Mouse (Mus musculus) midbrain, embryonic 16.5 days (tissue): ENCODE data around the gene Baz1b. TPM values are rescaled to one million over a fixed set of nuclear protein-coding genes. Genes with fewer than 3 reads are reported as not detected.

Experiments
- ATAC-seq: fragments of 200-750 bp; cut with Nextera tagmentation; 2 replicates; pipeline ENCODE4 v1.8.0; 2017; ENCODE audit warnings: moderate TSS enrichment
- H3K27ac ChIP-seq: fragments of 300-500 bp; sonication (generic); 2 replicates; pipeline ENCODE4 v1.5.1; 2014; ENCODE audit warnings: mild to moderate bottlenecking, low read length, mixed read lengths
- H3K27me3 ChIP-seq: fragments of 300-500 bp; sonication (generic); 2 replicates; pipeline ENCODE4 v1.6.1; 2014; ENCODE audit warnings: low read depth, low read length, mixed read lengths; ENCODE audit not compliant: control insufficient read depth, insufficient read depth
- H3K36me3 ChIP-seq: fragments of 300-500 bp; sonication (generic); 2 replicates; pipeline ENCODE4 v1.6.1; 2014; ENCODE audit warnings: mild to moderate bottlenecking, low read length, moderate library complexity, mixed read lengths; ENCODE audit not compliant: control insufficient read depth, insufficient read depth
- H3K4me1 ChIP-seq: fragments of 300-500 bp; sonication (generic); 2 replicates; pipeline ENCODE4 v1.6.1; 2014; ENCODE audit warnings: mild to moderate bottlenecking, low read length, mixed read lengths; ENCODE audit not compliant: control insufficient read depth, insufficient read depth
- H3K4me2 ChIP-seq: fragments of 300-500 bp; sonication (generic); 2 replicates; pipeline ENCODE4 v1.6.1; 2014; ENCODE audit warnings: mild to moderate bottlenecking, low read length, mixed read lengths
- H3K4me3 ChIP-seq: fragments of 300-500 bp; sonication (generic); 2 replicates; pipeline ENCODE4 v1.5.1; 2014; ENCODE audit warnings: low read depth, mild to moderate bottlenecking, low read length, moderate library complexity, mixed read lengths
- H3K9ac ChIP-seq: fragments of 300-500 bp; sonication (generic); 2 replicates; pipeline ENCODE4 v1.6.1; 2014; ENCODE audit warnings: low read depth, low read length, mixed read lengths
- H3K9me3 ChIP-seq: fragments of 300-500 bp; sonication (generic); replicated peaks from 2 replicates; pipeline ENCODE4 v1.6.1; 2014; ENCODE audit warnings: mild to moderate bottlenecking, low read length, mixed read lengths; ENCODE audit not compliant: control insufficient read depth, poor library complexity, severe bottlenecking
- WGBS: fragments of 180-500 bp; shearing (Covaris S2); extraction: QIAGEN DNeasy Blood & Tissue Kit; methylation state at CpG from one replicate; pipeline ENCODE4 v1.1.7; 2014; 5-methylcytosine and 5-hydroxymethylcytosine counted together
- microRNA-seq: library from miRNA; unstranded; fragments of <30 nt; microRNA quantifications from one replicate; pipeline ENCODE4, GENCODE M21; 2017
- polyA plus RNA-seq: library from polyadenylated mRNA; unstranded; fragments of >200 nt; fragmentation: Nextera tagmentation; extraction: Ambion mirVana; gene quantifications from 2 replicates; pipeline ENCODE4 v1.2.1, GENCODE M21; 2015

Baz1b gene
- polyA plus RNA-seq, 1 experiment from 2014 or later, result 19.5 TPM

DNA sequence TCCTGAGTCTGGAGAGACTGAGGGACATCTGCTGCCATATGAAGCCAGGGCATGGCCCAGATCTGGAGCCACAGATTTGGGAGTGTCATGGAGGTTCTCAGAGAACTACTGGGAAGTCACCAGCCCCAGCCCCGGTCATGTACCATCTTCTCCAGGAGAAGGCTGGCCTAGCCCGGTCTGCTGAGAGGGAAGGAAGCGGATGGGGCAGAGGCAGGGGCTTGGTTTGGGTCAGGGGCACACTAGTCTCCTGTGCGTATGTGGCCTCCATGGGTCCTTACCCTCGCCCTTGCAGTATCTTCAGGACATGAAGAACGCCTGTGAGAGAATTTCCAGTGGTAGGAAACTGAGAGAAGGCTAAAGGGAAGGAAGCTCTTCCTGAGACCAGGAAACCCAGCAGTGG, 103.6 kb downstream of the Baz1b start:
- no peaks in the 10 kb centered on the region for H3K36me3 ChIP-seq
- H3K9ac ChIP-seq, result no peak overlapping the region
- no peak for ATAC-seq
- H3K27ac ChIP-seq, result no peak overlapping the region
- H3K4me2 ChIP-seq, result no peak overlapping the region
- no peak overlapping the region for H3K4me3 ChIP-seq
- no peaks in the 10 kb centered on the region for H3K27me3 ChIP-seq
- H3K9me3 ChIP-seq, result no peaks in the 10 kb centered on the region
- no peaks in the 10 kb centered on the region for H3K4me1 ChIP-seq
- 78% methylated on average over 6 of the region's 6 CpGs for WGBS

DNA sequence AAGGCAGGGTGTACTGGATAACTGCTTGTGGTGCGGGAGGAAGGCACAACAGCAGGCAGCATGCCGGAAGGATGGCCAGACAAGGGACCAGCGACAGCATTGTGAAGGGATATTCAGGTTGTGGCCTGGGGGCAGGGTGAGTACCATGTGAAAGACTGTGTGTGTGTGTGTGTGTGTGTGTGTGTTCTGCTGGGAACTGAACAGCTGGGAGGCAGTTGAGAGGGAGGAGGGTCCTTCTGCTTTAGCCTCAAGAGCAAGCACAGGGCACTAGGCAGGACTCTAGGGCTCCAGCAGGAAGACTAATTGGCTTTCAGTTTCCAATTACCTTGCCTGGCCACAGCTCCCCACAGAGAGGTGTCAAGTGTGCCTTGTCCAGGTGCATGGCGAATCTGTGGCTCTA, 104.1 kb downstream of the Baz1b start:
- no peak overlapping the region for H3K27ac ChIP-seq
- H3K9ac ChIP-seq, result no peak overlapping the region
- WGBS, result 52% methylated on average over 4 of the region's 4 CpGs
- no peak overlapping the region for H3K4me2 ChIP-seq
- no peaks in the 10 kb centered on the region for H3K9me3 ChIP-seq
- H3K4me3 ChIP-seq, result no peak overlapping the region
- no peak for ATAC-seq
- H3K4me1 ChIP-seq, result no peaks in the 10 kb centered on the region
- H3K27me3 ChIP-seq, result no peaks in the 10 kb centered on the region
- H3K36me3 ChIP-seq, result no peaks in the 10 kb centered on the region

GRCm38 (mm10) chr5:135292001-135292400, 104.9 kb downstream of the Baz1b start:
- 93% methylated on average over 2 of the region's 2 CpGs for WGBS
- no peak for ATAC-seq

More at GRCm38 (mm10) chr5:135292001-135292400, 104.9 kb downstream of the Baz1b start:
- Histone ChIP-seq H3K27me3 (no peaks in the 10 kb centered on the region), H3K36me3 (no peaks in the 10 kb centered on the region), H3K27ac (no peak overlapping the region), H3K9me3 (no peaks in the 10 kb centered on the region), H3K9ac (no peak overlapping the region), H3K4me1 (no peaks in the 10 kb centered on the region), H3K4me3 (no peak overlapping the region), H3K4me2 (no peak overlapping the region)

Small RNAs within 50 kb of the gene (microRNA-seq; reads per million reads assigned to microRNA genes)
- not detected for gene Gm25315

Other genes starting within 250 kb of the Baz1b start
- not detected in 2 replicates for gene Cldn4, start 240.3 kb upstream of the Baz1b start, polyA plus RNA-seq
- 2.2 and 2.6 TPM in 2 replicates for gene Cldn3, start 201.1 kb upstream of the Baz1b start, polyA plus RNA-seq
- gene Abhd11, start 178.1 kb upstream of the Baz1b start, polyA plus RNA-seq, result 76.5 and 81.5 TPM in 2 replicates
- gene Stx1a, start 163.8 kb upstream of the Baz1b start, polyA plus RNA-seq, result 162 and 195 TPM in 2 replicates
- 48.8 and 49.6 TPM in 2 replicates for gene Dnajc30, start 123.1 kb upstream of the Baz1b start, polyA plus RNA-seq
- gene Bud23, start 122.3 kb upstream of the Baz1b start, polyA plus RNA-seq, result 74.4 and 76.9 TPM in 2 replicates
- gene Vps37d, start 109.0 kb upstream of the Baz1b start, polyA plus RNA-seq, result 32.4 and 33.6 TPM in 2 replicates
- 0.87 and 1.0 TPM in 2 replicates for gene Mlxipl, start 97.4 kb upstream of the Baz1b start, polyA plus RNA-seq
- 12.9 and 14.5 TPM in 2 replicates for gene Tbl2, start 37.6 kb upstream of the Baz1b start, polyA plus RNA-seq
- 40.4 TPM in 2 replicates for gene Bcl7b, start 19.0 kb upstream of the Baz1b start, polyA plus RNA-seq
- 13.5 and 13.7 TPM in 2 replicates for gene Fzd9, start 64.0 kb downstream of the Baz1b start, polyA plus RNA-seq
- 0.34 and 0.45 TPM in 2 replicates for gene Fkbp6, start 162.8 kb downstream of the Baz1b start, polyA plus RNA-seq
- gene Trim50, start 166.0 kb downstream of the Baz1b start, polyA plus RNA-seq, result not detected in 2 replicates
- gene Nsun5, start 182.7 kb downstream of the Baz1b start, polyA plus RNA-seq, result 34.1 and 36.4 TPM in 2 replicates
- 8.7 and 9.9 TPM in 2 replicates for gene Pom121, start 207.3 kb downstream of the Baz1b start, polyA plus RNA-seq